Comparison of ENCODE assay signal across 9 mouse cellular contexts in the genomic region with DNA sequence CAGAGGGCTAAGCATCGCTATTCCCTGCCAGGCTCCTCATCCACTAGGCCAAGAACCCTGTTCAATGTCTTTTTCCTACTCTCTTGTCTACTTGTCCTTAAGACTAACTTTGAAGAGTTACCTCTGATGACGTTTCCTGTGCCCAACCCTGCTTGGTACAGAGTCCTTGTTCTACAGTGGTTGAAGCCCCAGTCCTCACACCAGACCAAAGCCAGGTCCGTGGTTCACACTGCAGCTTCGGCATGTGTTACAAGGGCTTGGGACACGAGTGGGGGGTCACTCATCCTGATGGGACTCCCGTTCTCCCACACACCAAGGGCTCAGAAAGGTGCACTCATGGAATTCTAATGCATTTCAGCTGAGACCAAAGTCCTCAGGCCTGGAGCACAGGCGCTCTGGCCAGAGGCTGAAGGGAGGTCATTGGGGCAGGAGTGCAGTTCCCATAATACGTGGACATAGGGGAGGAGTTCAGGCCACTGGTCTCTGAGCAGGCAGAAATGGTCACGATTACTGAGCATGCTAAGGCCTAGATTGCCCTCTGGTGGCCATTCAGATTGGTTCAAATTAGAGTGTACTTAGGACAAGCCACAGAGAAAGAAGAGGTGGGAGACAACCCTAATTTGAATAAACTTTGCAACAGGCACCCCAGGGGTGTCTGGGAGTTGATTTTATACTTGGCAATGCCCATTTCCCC.
DNase-seq lines count a peak whose midpoint lies in the region; ATAC-seq and TF ChIP-seq lines count a peak whose summit lies in the region.
"Had no signal": no experiment of that assay in that cellular context is flagged by ENCODE, and none has a peak within 500 bp of the region (broad histone marks: within the 10 kb centered on the region; RNA-seq: fewer than 3 reads in every experiment).

No protein-coding gene starts in this region.

- 0 out of 2 replicates have a peak, but pooled peaks have one; percentile 27 for TF ChIP-seq CTCF in bone marrow macrophage, adult 2 months (IDR thresholded peaks at IDR 0.05; ENCODE audit: low read depth, low read length)

- no peaks in the 10 kb centered on the region for H3K36me3 ChIP-seq in hindbrain, embryonic 11.5 days (ENCODE audit: control insufficient read depth, insufficient read depth, low read length)
- no peaks in the 10 kb centered on the region for H3K36me3 ChIP-seq in hindbrain, embryonic 13.5 days
- H3K36me3 ChIP-seq in kidney, embryonic 16.5 days (ENCODE audit: insufficient read depth, low read length), result no peaks in the 10 kb centered on the region
- H3K36me3 ChIP-seq: embryonic facial prominence, embryonic 12.5 days; limb, embryonic 12.5 days had no signal

- no peak for ATAC-seq in hindbrain, embryonic 11.5 days (ENCODE audit: low FRiP score)
- no peak for ATAC-seq in hindbrain, embryonic 13.5 days (ENCODE audit: low FRiP score)
- ATAC-seq in CD4-positive, CD25-positive, alpha-beta regulatory T cell, adult 4 months, result peak; percentile 71
- ATAC-seq in kidney, embryonic 16.5 days (ENCODE audit: low FRiP score, low TSS enrichment), result 0 out of 2 replicates have a peak, but pooled peaks have one; percentile 39

- no peak for TF ChIP-seq POLR2A in bone marrow macrophage, adult 2 months (IDR thresholded peaks at IDR 0.05; ENCODE audit: borderline replicate concordance, low read depth, low read length)

- no peak overlapping the region for H3K9ac ChIP-seq in hindbrain, embryonic 11.5 days (ENCODE audit: low read depth, low read length)
- H3K9ac ChIP-seq in hindbrain, embryonic 13.5 days, result no peak overlapping the region
- H3K9ac ChIP-seq in kidney, embryonic 16.5 days (replicated peaks; ENCODE audit: low read length), result no peak overlapping the region
- H3K9ac ChIP-seq: embryonic facial prominence, embryonic 12.5 days; limb, embryonic 12.5 days had no signal

- no peak overlapping the region for H3K4me2 ChIP-seq in hindbrain, embryonic 11.5 days (replicated peaks; ENCODE audit: low read depth, low read length)
- H3K4me2 ChIP-seq in hindbrain, embryonic 13.5 days, result no peak overlapping the region
- no peak overlapping the region for H3K4me2 ChIP-seq in kidney, embryonic 16.5 days (replicated peaks; ENCODE audit: low read depth, low read length)
- H3K4me2 ChIP-seq: embryonic facial prominence, embryonic 12.5 days; limb, embryonic 12.5 days had no signal

- H3K4me3 ChIP-seq in hindbrain, embryonic 11.5 days (ENCODE audit: low read depth, low read length), result no peak overlapping the region
- no peak overlapping the region for H3K4me3 ChIP-seq in hindbrain, embryonic 13.5 days
- H3K4me3 ChIP-seq in bone marrow macrophage, adult 2 months (ENCODE audit: insufficient read depth, low read length), result no peak overlapping the region
- no peak overlapping the region for H3K4me3 ChIP-seq in kidney, embryonic 16.5 days (ENCODE audit: low read length)
- H3K4me3 ChIP-seq: embryonic facial prominence, embryonic 12.5 days; limb, embryonic 12.5 days had no signal

- H3K27me3 ChIP-seq in hindbrain, embryonic 11.5 days (ENCODE audit: control insufficient read depth, insufficient read depth, low read length), result no peaks in the 10 kb centered on the region
- H3K27me3 ChIP-seq in hindbrain, embryonic 13.5 days, result no peaks in the 10 kb centered on the region
- H3K27me3 ChIP-seq in kidney, embryonic 16.5 days (ENCODE audit: insufficient read depth, low read length), result no peaks in the 10 kb centered on the region
- H3K27me3 ChIP-seq: embryonic facial prominence, embryonic 12.5 days; limb, embryonic 12.5 days had no signal

- WGBS in hindbrain, embryonic 11.5 days, result 79% methylated on average over 9 of the region's 9 CpGs
- 82% methylated on average over 9 of the region's 9 CpGs for WGBS in hindbrain, embryonic 13.5 days
- 79% methylated on average over 9 of the region's 9 CpGs for WGBS in kidney, embryonic 16.5 days

- H3K9me3 ChIP-seq in hindbrain, embryonic 11.5 days (ENCODE audit: control insufficient read depth, low read length), result no peaks in the 10 kb centered on the region
- 0 out of 2 replicates have a peak, but pooled peaks cover 2% of the 10 kb centered on the region for H3K9me3 ChIP-seq in hindbrain, embryonic 13.5 days
- peaks cover 4% of the 10 kb centered on the region; the same call in 1 of the 2 replicates for H3K9me3 ChIP-seq in kidney, embryonic 16.5 days (ENCODE audit: low read length)

- H3K27ac ChIP-seq in hindbrain, embryonic 11.5 days (ENCODE audit: low read depth, low read length), result no peak overlapping the region
- no peak overlapping the region for H3K27ac ChIP-seq in hindbrain, embryonic 13.5 days
- no peak overlapping the region for H3K27ac ChIP-seq in bone marrow macrophage, adult 2 months (ENCODE audit: insufficient read depth, low read depth, low read length)
- no peak overlapping the region for H3K27ac ChIP-seq in kidney, embryonic 16.5 days (ENCODE audit: low read length)
- H3K27ac ChIP-seq: embryonic facial prominence, embryonic 12.5 days; limb, embryonic 12.5 days had no signal

- peak; percentile 30 for DNase-seq in hindbrain, embryonic 11.5 days (ENCODE audit: low spot score)
- DNase-seq in mesoderm, embryonic 11.5 days (ENCODE audit: low read depth, low spot score), result peak; percentile 37
- no peak for DNase-seq in natural killer cell, adult 2 months (ENCODE audit: low spot score in 2 of 2)

- no peaks in the 10 kb centered on the region for H3K4me1 ChIP-seq in hindbrain, embryonic 11.5 days (replicated peaks; ENCODE audit: control insufficient read depth, insufficient read depth, low read length)
- peaks cover 9% of the 10 kb centered on the region; the same call in 1 of the 2 replicates for H3K4me1 ChIP-seq in hindbrain, embryonic 13.5 days (replicated peaks)
- no peaks in the 10 kb centered on the region for H3K4me1 ChIP-seq in bone marrow macrophage, adult 2 months (ENCODE audit: control insufficient read depth, insufficient read depth, low read length)
- H3K4me1 ChIP-seq in kidney, embryonic 16.5 days (ENCODE audit: insufficient read depth, low read length), result no peaks in the 10 kb centered on the region
- H3K4me1 ChIP-seq: embryonic facial prominence, embryonic 12.5 days; limb, embryonic 12.5 days had no signal

Comparison
In these comparisons a context has a peak if more than half of its experiments do, and no peak if none do; other contexts are left out.
1. ATAC-seq: peak in CD4-positive, CD25-positive, alpha-beta regulatory T cell, adult 4 months (single experiment) and kidney, embryonic 16.5 days (single experiment); none in hindbrain, embryonic 11.5 days (single experiment) and hindbrain, embryonic 13.5 days (single experiment).
2. DNase-seq: peak in hindbrain, embryonic 11.5 days (single experiment) and mesoderm, embryonic 11.5 days (single experiment); none in natural killer cell, adult 2 months (0 of 2).